30 mouse cellular contexts compared by ENCODE assay signal in the genomic region with DNA sequence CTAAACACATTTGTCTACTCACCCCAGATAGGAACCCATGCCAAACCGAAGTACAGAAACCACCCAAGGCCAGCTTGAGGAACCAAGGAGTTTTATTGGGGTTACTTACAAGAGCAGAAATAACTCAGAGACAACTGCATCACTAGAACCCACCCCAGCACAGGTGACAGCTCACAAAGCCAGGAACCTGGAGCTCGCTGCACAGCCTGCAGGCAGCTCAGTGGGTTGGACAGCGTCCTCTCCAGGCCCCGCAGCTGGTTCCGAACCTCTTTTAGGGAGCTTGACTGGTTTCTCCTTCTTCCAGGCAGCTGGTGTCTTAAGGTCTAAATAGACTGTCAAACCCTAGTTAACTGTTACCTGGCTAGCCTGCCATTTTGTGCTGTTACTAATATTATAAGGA.
"Had no signal": no experiment of that assay in that cellular context is flagged by ENCODE, and none has a peak within 500 bp of the region (broad histone marks: within the 10 kb centered on the region; RNA-seq: fewer than 3 reads in every experiment).

No protein-coding gene starts in this region.

- DNase-seq: left cerebral cortex, postnatal 4 days; liver; liver, embryonic 13.5 days; liver, postnatal 0 days; lung, adult 18-20 months; lung, adult 2 months; lung, embryonic 14.5 days; lung, postnatal 10 days; lung, postnatal 14 days; lung, postnatal 36 days; lung, postnatal 4 days; midbrain, embryonic 14.5 days had no signal

- H3K27me3 ChIP-seq: limb, embryonic 12.5 days; limb, embryonic 13.5 days; limb, embryonic 15.5 days; liver, embryonic 12.5 days; liver, embryonic 13.5 days; liver, embryonic 15.5 days; lung, embryonic 15.5 days; midbrain, embryonic 12.5 days; midbrain, embryonic 13.5 days; midbrain, embryonic 15.5 days; neural tube, embryonic 12.5 days had no signal

- H3K4me3 ChIP-seq: left cerebral cortex, adult 2 months; limb, embryonic 10.5 days; limb, embryonic 12.5 days; limb, embryonic 13.5 days; limb, embryonic 15.5 days; liver, embryonic 12.5 days; liver, embryonic 13.5 days; liver, embryonic 15.5 days; lung, embryonic 15.5 days; megakaryocyte, embryonic 14.5 days; midbrain, embryonic 10.5 days; midbrain, embryonic 12.5 days; midbrain, embryonic 13.5 days; midbrain, embryonic 15.5 days; neural tube, embryonic 12.5 days had no signal

- ATAC-seq: liver, embryonic 12.5 days; liver, postnatal 0 days; lung, postnatal 0 days; midbrain, embryonic 13.5 days; midbrain, embryonic 15.5 days; midbrain, embryonic 16.5 days had no signal

- H3K36me3 ChIP-seq: limb, embryonic 10.5 days; limb, embryonic 12.5 days; limb, embryonic 13.5 days; limb, embryonic 15.5 days; liver, embryonic 12.5 days; liver, embryonic 13.5 days; liver, embryonic 15.5 days; lung, embryonic 15.5 days; midbrain, embryonic 10.5 days; midbrain, embryonic 12.5 days; midbrain, embryonic 13.5 days; midbrain, embryonic 15.5 days; neural tube, embryonic 12.5 days had no signal

- H3K4me2 ChIP-seq: limb, embryonic 12.5 days; limb, embryonic 13.5 days; limb, embryonic 15.5 days; liver, embryonic 11.5 days; liver, embryonic 12.5 days; liver, embryonic 13.5 days; liver, embryonic 15.5 days; lung, embryonic 14.5 days; lung, embryonic 15.5 days; midbrain, embryonic 11.5 days; midbrain, embryonic 12.5 days; midbrain, embryonic 13.5 days; midbrain, embryonic 15.5 days; neural tube, embryonic 12.5 days had no signal
